Mouse (Mus musculus) erythroblast, embryonic 14.5 days (primary cell): ENCODE data around the gene Efcab9. TPM values are rescaled to one million over a fixed set of nuclear protein-coding genes. Genes with fewer than 3 reads are reported as not detected.

Experiments used
- H3K27me3 ChIP-seq: 2 replicates; pipeline ENCODE4 v1.6.1; 2012; ENCODE audit warnings: inconsistent platforms; ENCODE audit not compliant: control insufficient read depth
- H3K36me3 ChIP-seq: 2 replicates; pipeline ENCODE4 v1.6.1; 2012; ENCODE audit warnings: mild to moderate bottlenecking, inconsistent platforms; ENCODE audit not compliant: control insufficient read depth
- H3K4me1 ChIP-seq: 2 replicates; pipeline ENCODE4 v1.6.1; 2012; ENCODE audit warnings: inconsistent platforms; ENCODE audit not compliant: control insufficient read depth
- H3K4me3 ChIP-seq: replicated peaks from 2 replicates; pipeline ENCODE3; 2012; ENCODE audit warnings: moderate library complexity, mild to moderate bottlenecking, inconsistent platforms
- H3K9me3 ChIP-seq: 2 replicates; pipeline ENCODE4 v1.6.1; 2012; ENCODE audit warnings: low read length, inconsistent platforms, mixed read lengths; ENCODE audit not compliant: control insufficient read depth
- GATA1 ChIP-seq: IDR thresholded peaks from 2 replicates; pipeline ENCODE4 v1.6.1; 2012; ENCODE audit warnings: low read length, inconsistent platforms, mixed read lengths
- TAL1 ChIP-seq: IDR thresholded peaks from 3 replicates; pipeline ENCODE4 v1.6.1; 2012; ENCODE audit warnings: low read length, inconsistent platforms, mixed read lengths
- polyA plus RNA-seq: library from polyadenylated mRNA; stranded (reverse); fragments of >175 nt; gene quantifications from 2 replicates; pipeline ENCODE4 v1.2.3, GENCODE M21; 2012

Gene Efcab9
- polyA plus RNA-seq, 1 experiment = not detected

GRCm38 (mm10) chr11:32568060-32568459, 36.2 kb upstream of the Efcab9 start:
- no peak overlapping the region for H3K4me3 ChIP-seq
- peaks cover 45% of the 10 kb centered on the region for H3K4me1 ChIP-seq
- no peaks in the 10 kb centered on the region for H3K9me3 ChIP-seq

GRCm38 (mm10) chr11:32567000-32567855, 35.3 kb upstream of the Efcab9 start:
- no peaks in the 10 kb centered on the region for H3K27me3 ChIP-seq
- H3K4me1 ChIP-seq = peaks cover 47% of the 10 kb centered on the region
- H3K9me3 ChIP-seq = no peaks in the 10 kb centered on the region
- TF ChIP-seq GATA1 = no peak
- TF ChIP-seq TAL1 = no peak
- no peak overlapping the region for H3K4me3 ChIP-seq
- H3K36me3 ChIP-seq = peaks cover 50% of the 10 kb centered on the region

More at GRCm38 (mm10) chr11:32568060-32568459, 36.2 kb upstream of the Efcab9 start:
- TF ChIP-seq GATA1 = no peak
- peaks cover 43% of the 10 kb centered on the region for H3K36me3 ChIP-seq
- H3K27me3 ChIP-seq = no peaks in the 10 kb centered on the region

- Histone ChIP-seq H3K36me3 (peaks cover 51% of the 10 kb centered on the region), H3K27me3 (no peaks in the 10 kb centered on the region), H3K4me3 (no peak overlapping the region), H3K4me1 (peaks cover 49% of the 10 kb centered on the region), H3K9me3 (no peaks in the 10 kb centered on the region)
- TF ChIP-seq GATA1 (no peak), TAL1 (no peak)
These were observed 34.3 kb upstream of the Efcab9 start for GRCm38 (mm10) chr11:32566184-32566583.

GRCm38 (mm10) chr11:32565088-32565487, 33.2 kb upstream of the Efcab9 start:
- Histone ChIP-seq H3K4me3 (no peak overlapping the region), H3K4me1 (peaks cover 47% of the 10 kb centered on the region), H3K36me3 (peaks cover 57% of the 10 kb centered on the region), H3K9me3 (no peaks in the 10 kb centered on the region), H3K27me3 (no peaks in the 10 kb centered on the region)
- TF ChIP-seq GATA1 = no peak
- TF ChIP-seq TAL1 = no peak

- Histone ChIP-seq H3K4me3 (no peak overlapping the region), H3K4me1 (peaks cover 47% of the 10 kb centered on the region), H3K36me3 (peaks cover 62% of the 10 kb centered on the region), H3K9me3 (no peaks in the 10 kb centered on the region), H3K27me3 (no peaks in the 10 kb centered on the region)
- TF ChIP-seq GATA1 = no peak
- no peak for TF ChIP-seq TAL1
These were observed 32.7 kb upstream of the Efcab9 start for GRCm38 (mm10) chr11:32564629-32565028.

GRCm38 (mm10) chr11:32563660-32564059, 31.8 kb upstream of the Efcab9 start:
- TF ChIP-seq GATA1 (no peak), TAL1 (no peak)
- H3K4me3 ChIP-seq = no peak overlapping the region
- H3K27me3 ChIP-seq = no peaks in the 10 kb centered on the region
- H3K4me1 ChIP-seq = peaks cover 49% of the 10 kb centered on the region
- no peaks in the 10 kb centered on the region for H3K9me3 ChIP-seq
- H3K36me3 ChIP-seq = peaks cover 66% of the 10 kb centered on the region

GRCm38 (mm10) chr11:32562706-32563105, 30.8 kb upstream of the Efcab9 start:
- Histone ChIP-seq H3K4me1 (peaks cover 51% of the 10 kb centered on the region), H3K4me3 (no peak overlapping the region), H3K36me3 (peaks cover 69% of the 10 kb centered on the region), H3K9me3 (no peaks in the 10 kb centered on the region), H3K27me3 (no peaks in the 10 kb centered on the region)
- TF ChIP-seq GATA1 (no peak), TAL1 (no peak)

- peaks cover 43% of the 10 kb centered on the region for H3K4me1 ChIP-seq
These were observed 29.8 kb upstream of the Efcab9 start for GRCm38 (mm10) chr11:32561465-32562355.

GRCm38 (mm10) chr11:32560015-32560770, 28.3 kb upstream of the Efcab9 start:
- H3K4me1 ChIP-seq = peaks cover 33% of the 10 kb centered on the region
- H3K27me3 ChIP-seq = no peaks in the 10 kb centered on the region
- TF ChIP-seq TAL1 = no peak
- no peak for TF ChIP-seq GATA1
- no peak overlapping the region for H3K4me3 ChIP-seq
- no peaks in the 10 kb centered on the region for H3K9me3 ChIP-seq
- peaks cover 74% of the 10 kb centered on the region for H3K36me3 ChIP-seq

More at GRCm38 (mm10) chr11:32561465-32562355, 29.8 kb upstream of the Efcab9 start:
- no peak overlapping the region for H3K4me3 ChIP-seq
- no peaks in the 10 kb centered on the region for H3K27me3 ChIP-seq
- TF ChIP-seq GATA1 (no peak), TAL1 (no peak)
- peaks cover 70% of the 10 kb centered on the region for H3K36me3 ChIP-seq
- H3K9me3 ChIP-seq = no peaks in the 10 kb centered on the region
